Mouse (Mus musculus): Measurements from ENCODE around the gene Eef1akmt3.

GRCm38 (mm10) chr10:126988513-126989165 lies 52.7 kb downstream of the Eef1akmt3 start:
- no peak for TF ChIP-seq CTCF (IDR thresholded peaks at IDR 0.05)
- no peak for TF ChIP-seq POLR2A (IDR thresholded peaks at IDR 0.05; ENCODE audit: insufficient read depth, low read depth, low read length)
